ENCODE assay signal across 13 mouse cellular contexts in the genomic region with DNA sequence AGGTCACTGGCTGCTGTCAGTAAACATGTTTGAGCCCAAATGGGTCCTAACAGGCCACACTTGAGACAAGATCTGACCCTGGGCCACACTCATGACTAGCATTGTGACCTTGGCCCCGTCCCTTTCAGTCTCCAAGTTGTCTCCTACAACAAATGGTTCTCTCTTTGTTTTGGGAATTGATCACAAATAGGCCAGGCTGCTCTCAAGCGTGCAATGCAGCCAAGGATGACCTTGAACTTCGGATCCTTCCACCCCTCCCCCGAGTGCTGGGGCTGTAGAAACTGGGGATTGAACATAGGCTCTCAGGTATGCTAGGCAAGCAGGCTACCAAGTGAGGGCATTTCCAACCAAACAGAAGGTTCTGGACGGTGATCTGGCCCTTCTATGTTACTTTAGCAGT.
"Had no signal": no experiment of that assay in that cellular context is flagged by ENCODE, and none has a peak within 500 bp of the region (broad histone marks: within the 10 kb centered on the region; RNA-seq: fewer than 3 reads in every experiment).

No protein-coding gene starts in this region.

- DNase-seq: lung, adult 2 months; lung, postnatal 14 days; lung, postnatal 4 days; midbrain, embryonic 14.5 days; thymus, adult 18-20 months; thymus, postnatal 36 days had no signal

- H3K4me1 ChIP-seq: limb, embryonic 10.5 days; limb, embryonic 13.5 days; liver, embryonic 12.5 days; liver, embryonic 15.5 days had no signal

- H3K27me3 ChIP-seq: intestine, embryonic 15.5 days; limb, embryonic 13.5 days; liver, embryonic 12.5 days; liver, embryonic 15.5 days had no signal

- H3K9me3 ChIP-seq: intestine, embryonic 15.5 days; limb, embryonic 10.5 days; liver, embryonic 12.5 days; liver, embryonic 15.5 days had no signal

- H3K4me3 ChIP-seq: intestine, embryonic 15.5 days; limb, embryonic 10.5 days; limb, embryonic 13.5 days; liver, embryonic 12.5 days; liver, embryonic 15.5 days had no signal

- H3K36me3 ChIP-seq: intestine, embryonic 15.5 days; limb, embryonic 10.5 days; limb, embryonic 13.5 days; liver, embryonic 12.5 days; liver, embryonic 15.5 days had no signal

- H3K4me2 ChIP-seq: intestine, embryonic 15.5 days; limb, embryonic 13.5 days; liver, embryonic 12.5 days; liver, embryonic 15.5 days; midbrain, embryonic 11.5 days had no signal

- H3K9ac ChIP-seq: intestine, embryonic 15.5 days; limb, embryonic 13.5 days; liver, embryonic 12.5 days; liver, embryonic 15.5 days had no signal

- H3K27ac ChIP-seq: intestine, embryonic 15.5 days; kidney, postnatal 0 days; limb, embryonic 10.5 days; limb, embryonic 13.5 days; liver, embryonic 12.5 days; liver, embryonic 15.5 days had no signal

- ATAC-seq: liver, embryonic 12.5 days had no signal
